Mouse (Mus musculus): ENCODE data around the gene Mkrn1.

GRCm38 (mm10) chr6:39455339-39456160 is 35.3 kb upstream of the Mkrn1 start:
- TF ChIP-seq POLR2A (IDR thresholded peaks at IDR 0.05; ENCODE audit: low read depth, low read length) (no peak), CTCF (IDR thresholded peaks at IDR 0.05; ENCODE audit: borderline replicate concordance, insufficient read depth, low read length) (no peak)

Data from embryonic fibroblast, embryonic 13.5 days (primary cell).